Mouse (Mus musculus) A20 (cell line): ENCODE measurements around the gene Dock8.

Experiments used
- DNase-seq: peaks from one replicate; pipeline ENCODE4 v3.0.0-alpha.2; 2011; ENCODE audit warnings: low read depth, low spot score

Dock8 gene

DNA sequence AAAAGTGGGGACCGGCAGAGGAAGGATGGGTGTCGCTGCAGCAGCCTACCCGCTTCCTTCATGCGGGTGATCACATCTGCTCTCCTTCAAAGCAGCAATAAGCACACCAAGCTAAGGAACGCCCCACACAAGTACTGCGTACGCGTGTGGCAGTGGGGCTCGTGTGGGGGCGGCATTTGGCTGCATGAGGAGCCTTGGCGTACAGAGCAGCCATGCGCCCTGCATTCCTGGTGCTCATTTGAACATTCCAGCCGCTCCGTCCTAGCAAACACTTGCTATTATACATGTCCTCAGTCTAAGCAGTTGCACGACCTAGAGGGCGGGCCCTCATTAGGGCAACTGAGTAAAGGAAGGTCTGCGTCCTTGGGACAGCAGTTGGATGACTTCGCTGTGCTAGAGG is 188.3 kb downstream of the Dock8 start:
- DNase-seq: no peak

DNA sequence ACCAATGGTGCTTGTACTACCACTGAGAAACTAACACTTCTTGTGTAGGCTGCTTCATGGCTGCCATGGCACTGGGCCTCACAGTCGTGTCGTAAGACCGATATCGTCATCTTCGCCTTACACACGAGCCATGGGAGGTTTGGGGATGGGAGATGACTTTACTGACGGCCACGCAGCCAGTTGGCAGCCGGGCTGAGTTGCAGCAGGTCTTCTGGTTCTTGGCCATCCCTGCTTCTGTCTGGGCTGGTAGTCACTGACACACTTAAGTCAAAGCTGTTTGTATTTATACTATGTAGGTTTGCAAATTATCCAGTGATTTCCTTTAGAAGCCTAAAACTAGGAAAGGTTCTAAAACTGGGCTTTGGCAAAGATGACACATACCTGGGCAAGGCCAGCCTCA is 194.4 kb downstream of the Dock8 start:
- no peak for DNase-seq

DNA sequence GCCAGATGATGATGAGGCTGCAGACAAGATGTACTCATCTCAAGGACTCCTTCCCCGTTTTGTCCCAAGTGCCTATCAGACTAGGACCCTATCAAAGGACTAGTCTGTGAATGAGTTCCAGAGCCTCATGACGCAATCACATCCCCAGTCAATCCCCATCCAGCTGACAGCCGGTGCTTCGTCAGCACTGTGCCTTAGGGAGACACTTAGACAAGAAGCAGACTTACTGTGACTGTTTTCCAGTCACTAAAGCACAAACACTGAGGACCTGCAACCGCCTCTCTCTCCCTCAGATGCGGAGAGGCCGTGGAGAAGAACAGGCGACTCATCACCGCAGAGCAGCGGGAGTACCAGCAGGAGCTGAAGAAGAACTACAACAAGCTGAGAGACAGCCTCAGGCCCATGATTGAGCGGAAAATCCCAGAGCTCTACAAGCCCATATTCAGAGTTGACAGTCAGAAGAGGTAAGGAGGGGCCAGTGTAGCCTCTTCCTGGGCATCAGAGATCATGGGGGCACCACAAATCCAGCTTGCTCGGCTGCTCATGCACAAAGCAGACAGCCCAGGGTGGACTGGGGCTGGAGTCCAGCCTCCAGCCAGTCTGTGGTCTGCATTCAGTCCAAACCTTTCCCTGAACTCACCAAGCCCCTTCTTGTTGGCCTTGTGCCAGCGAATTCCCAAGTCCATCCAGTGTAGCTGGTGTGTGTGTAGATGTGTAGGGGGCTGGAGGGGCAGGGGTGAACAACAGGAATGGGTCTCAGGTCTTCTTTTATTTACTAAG is 200.9 kb downstream of the Dock8 start:
- no peak for DNase-seq

DNA sequence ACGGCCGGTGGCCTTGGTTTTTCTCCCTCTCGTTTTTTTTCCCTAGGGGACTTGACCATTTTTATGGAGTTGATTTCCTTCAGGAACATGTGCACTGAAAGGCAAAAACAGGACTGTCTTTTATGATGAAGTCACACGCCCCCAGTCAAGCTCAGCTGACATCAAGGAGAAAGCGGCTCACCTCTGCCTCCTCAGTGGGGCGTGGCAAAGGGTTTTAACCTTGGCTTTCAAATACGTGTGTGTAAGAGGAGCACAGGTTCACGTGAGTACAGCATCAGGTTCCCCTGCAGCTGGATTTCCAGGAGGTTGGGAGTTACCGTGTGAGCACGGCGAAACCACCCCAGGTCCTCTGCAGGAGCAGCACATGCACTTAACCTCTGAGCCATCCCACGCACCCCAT is 203.7 kb downstream of the Dock8 start:
- no peak for DNase-seq

DNA sequence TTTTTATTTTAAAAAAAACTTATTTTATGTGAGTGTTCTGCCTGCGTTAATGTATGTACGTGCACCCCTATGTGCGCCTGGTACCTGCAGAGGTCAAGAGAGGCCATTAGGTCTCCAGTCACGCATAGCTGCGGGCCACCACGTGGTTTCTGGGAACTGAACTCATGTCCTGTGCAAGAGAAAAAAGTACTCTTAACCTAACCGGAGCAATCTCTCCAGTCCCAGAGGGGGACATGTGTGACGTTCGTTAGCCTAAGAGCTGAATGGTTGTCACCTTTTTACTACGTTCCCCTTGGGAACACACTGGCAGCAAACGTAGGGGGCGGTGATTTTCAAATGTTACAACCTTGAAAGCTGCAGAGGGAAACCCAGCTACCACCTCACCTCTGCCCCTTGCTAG is 207.6 kb downstream of the Dock8 start:
- no peak for DNase-seq

DNA sequence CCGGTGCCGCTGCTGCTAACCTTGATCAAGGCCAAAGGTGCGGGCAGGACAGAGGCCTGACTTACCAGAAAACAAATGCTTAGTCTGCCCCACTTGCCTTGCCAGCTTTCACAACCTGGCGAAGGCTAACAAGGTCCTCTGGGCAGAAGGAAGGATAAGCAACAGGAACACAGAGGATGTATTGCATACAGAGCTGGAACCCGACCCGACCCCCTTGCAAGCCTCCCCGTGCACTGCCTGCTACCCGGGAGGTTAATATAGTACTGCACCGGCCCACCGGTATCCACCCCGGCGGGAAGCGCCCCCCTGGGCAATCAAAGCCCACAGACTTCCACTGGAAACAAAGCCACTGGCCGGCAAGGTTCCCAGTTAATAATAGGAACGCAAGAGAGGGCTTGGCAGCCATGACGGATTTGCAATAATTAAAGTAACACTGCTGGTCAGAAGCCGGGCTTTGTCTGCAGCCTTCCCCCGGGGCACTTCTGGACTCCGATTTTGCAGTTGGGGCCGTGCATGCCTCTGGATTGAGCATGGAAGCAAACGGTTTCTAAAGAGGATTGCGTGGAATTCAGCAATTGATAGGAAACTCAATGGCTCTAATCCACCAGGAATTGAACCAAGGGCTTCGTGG is 208.5 kb downstream of the Dock8 start:
- no peak for DNase-seq

DNA sequence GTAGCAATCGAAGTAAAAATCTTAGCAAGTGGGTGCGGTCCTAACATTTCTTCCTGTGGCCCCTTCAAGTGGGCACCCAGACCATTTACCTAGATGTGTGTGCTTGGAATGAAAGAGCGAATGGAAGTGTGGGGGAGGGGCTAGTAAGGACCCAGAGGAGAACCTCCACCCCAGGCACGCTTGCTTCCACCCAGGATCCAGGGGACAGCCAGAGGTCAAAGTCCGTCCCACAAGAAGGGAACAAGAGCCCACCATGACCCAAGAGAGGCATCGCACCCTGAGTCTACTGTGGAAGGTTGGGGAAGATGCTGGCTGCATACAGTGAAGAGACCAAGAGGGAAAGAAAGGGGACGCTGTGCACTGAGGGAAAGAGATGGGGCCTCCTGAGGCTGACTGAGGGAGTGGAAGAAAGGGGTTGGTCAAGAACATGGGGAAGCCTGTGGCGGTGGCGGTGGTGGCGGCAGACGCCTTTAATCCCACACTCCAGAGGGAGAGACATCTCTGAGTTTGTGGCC is 209.3 kb downstream of the Dock8 start:
- no peak for DNase-seq

DNA sequence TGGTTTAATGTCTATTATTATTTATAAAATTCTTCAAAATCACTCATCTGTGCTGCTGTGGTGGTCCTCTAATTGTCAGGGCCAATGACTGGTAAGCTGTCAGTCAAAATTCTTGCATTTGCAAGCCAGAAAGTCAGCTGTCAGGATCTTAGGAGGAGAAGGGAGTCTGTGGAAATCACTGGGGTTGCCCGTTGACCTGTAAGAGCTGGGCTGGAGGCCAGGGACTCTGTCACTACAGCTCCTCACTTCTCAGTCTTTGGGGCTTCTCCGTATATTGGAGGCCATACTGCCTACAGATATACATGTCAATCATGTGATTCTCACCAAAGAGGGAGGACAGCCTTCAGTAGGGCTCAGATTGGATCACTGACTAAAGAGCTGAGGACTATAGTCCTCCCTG is 221.3 kb downstream of the Dock8 start:
- no peak for DNase-seq

DNA sequence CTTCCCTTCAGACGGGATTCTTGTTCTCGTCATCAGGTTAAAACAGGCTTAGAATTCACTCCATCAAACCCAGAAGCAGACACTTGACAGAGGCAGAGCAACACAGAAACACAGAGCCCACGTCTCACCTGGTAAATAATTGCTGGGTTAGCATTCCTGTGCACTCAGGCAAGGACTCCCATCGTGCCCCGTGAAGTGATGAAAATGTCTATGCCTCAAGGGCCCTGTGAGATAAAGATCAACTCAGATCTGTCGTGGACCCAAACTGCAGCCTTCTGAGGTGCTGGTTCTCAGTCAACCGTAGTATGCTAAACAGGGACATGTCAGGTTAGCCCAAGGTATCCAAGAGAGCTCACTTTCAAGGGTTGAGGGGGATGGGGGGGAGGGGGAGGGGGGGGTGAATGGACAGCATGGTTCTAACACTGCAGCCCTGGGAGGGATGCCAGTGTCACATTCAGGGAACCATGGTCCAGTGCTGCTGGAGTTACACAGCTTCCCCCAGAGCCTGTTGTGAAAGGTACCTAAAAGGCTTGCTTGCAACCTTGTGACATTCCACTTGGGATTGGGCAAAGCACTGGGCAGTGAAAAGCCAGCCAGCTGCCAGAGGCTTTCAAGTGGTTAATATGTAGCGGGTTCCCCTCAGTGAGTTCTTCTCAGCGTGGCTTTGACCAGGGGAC is 222.8 kb downstream of the Dock8 start:
- DNase-seq: no peak

DNA sequence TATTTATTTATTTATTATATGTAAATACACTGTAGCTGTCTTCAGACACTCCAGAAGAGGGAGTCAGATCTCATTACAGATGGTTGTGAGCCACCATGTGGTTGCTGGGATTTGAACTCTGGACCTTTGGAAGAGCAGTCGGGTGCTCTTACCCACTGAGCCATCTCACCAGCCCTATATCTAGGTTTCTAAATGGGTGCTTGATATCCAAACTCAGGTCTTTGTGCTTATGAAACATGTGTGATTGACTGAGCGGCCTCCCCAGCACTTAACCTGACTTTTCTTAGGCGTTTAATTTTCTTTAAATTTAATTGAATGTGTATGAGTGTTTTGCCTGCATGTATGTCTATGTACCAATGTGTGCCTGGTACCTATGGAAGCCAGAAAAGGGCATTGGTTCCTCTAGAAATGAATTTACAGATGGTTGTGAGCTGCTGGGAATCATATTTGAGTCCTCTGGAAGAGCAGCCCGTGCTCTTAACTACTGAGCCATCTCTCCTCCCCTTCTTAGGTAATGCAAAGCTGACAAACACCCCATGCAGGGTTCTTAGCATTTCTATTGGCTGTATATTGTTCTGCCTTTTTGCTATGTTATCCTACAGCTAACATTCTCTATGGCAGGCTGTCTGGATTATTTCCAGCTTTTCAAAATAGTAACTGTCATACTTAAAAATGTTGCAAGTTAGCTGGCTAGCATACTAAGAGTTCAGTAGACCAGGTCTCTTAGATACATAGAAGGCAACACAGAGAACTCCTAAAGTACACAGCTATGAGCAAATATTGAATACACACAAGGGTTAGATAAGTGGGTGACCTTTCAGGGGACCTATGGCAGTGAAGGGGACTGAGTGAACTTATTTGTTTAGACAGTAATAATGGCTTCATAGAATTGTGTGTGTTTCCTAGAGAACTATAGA is 231.0 kb downstream of the Dock8 start:
- DNase-seq: no peak

DNA sequence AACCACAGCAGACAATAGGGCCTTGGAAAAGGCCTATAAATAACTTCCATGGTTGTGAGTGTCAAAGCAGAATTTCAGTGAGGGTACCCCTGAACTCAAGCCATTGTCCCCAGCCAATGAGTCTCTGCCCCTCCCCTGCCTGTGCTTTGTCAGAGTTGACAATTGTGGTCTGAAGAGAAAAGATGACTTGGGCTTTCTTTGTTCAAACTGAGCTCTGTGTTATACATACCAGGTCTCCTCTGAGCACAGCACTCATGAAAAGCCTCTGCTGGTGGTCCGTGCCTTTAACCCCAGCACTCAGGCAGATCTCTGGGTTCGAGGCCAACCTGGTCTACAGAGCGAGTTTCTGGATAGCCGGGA is 231.6 kb downstream of the Dock8 start:
- no peak for DNase-seq

DNA sequence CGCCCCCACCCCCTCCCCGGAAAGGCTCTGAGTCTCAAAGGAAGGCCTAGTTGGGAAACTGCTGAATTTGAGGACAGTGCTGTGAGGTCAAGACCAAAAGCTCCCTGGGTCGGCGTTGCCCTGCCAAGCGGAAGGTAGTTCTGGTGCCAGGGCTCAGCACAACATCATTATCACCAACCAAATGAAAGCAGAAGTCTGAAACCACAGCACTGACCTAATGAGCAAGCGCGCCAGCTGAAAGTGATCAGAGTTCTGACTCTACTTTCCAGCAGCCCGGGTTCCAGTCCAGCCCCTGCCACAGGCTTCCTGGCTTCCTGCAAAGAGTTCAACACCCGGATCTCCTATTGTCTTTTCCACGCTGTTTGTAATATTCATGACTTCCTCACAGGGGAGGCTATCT is 232.7 kb downstream of the Dock8 start:
- DNase-seq: no peak

DNA sequence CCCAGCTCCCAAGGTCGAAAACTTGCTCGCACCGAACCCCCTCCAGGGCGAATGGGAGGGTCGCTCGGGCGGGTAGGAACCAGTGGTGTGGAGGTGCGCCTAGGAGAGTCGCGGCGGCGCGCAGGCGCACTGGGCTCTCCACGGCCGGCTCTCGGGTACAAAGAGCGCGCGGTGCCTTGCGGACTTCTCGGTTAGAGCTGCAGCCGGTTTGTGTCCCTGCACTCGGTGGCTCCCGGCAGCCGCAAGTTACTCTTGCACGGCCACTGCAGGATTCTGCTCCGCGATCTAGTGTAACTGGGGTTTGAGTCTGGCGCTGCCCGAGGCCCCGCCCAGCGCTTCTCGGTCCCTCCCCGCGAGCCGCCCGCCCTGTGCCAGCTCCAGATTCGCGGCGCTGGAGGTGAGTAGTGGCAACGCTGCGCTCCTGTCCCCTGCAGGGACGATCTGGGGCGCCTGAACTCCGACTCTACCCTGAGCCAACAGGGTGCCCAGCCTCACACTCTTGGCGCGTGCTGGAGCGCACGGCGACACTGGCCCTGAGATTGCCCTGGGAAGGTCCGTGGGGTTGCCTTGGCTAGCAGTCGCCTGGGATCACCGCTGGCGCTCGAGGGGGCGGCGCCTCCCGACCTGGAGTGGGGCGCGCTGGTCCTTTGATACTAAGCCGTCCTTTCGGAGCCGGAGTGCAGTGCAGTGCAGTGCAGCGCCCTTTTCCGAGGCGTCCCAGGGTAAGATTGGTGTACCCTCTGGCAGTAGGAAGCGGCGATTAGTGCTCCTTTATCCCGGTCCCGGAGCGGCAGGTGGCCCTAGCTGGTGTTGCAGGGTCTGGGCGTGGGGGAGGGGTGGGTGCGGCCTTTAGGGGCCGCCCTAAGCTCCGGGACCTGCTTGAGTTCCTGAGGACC is 237.5 kb downstream of the Dock8 start, which contains the start of gene Kank1:
TSS of gene Kank1 (plus strand) at position 380 of the 896 bp plus-strand sequence.
- DNase-seq: no peak

DNA sequence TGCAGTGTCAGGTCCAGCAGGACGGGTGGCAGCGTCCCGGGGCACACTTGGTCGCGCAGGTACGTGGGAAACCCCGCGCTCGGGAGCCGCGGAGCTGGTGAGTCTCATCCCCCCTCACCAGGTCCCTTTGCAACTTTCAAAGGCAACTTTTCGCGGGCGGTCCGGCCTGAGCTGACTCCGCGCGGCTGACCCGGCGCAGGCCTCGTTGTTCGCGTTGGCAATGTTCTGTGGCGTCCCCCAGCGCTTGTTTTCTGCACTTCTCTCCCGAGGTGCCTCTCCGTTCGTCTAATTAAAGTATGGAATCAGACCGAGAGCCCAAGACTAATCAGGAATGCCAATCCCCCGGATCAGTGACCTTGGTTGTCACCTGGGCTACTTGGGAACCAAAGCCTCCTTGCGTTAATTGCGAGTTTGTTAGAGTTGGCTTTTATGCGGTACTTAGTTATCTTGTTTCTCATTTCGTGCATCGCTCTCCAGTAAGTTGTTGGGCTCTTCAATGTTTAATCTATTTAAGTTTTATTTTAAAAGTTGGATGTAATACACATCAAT is 238.2 kb downstream of the Dock8 start:
- DNase-seq: no peak

DNA sequence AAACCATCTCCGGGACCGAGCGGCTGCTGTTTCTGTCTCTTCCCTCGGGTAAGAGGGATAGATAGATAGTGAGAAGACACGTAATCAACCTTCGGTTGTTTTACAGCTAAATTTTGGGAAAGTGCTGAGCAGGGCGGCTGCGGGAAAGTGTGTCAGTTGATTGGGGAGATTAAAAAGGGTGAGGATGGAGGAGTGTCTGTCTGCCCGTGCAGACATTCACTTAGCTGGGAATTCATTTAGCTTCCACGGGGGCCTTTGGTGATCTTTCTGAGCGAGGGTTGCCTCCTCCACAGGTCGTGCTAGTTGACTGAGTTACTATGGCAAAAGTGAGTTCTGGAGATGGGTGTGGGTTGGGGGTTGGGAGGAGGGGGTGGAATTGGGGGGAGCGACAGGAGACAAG is 238.8 kb downstream of the Dock8 start:
- DNase-seq: no peak

DNA sequence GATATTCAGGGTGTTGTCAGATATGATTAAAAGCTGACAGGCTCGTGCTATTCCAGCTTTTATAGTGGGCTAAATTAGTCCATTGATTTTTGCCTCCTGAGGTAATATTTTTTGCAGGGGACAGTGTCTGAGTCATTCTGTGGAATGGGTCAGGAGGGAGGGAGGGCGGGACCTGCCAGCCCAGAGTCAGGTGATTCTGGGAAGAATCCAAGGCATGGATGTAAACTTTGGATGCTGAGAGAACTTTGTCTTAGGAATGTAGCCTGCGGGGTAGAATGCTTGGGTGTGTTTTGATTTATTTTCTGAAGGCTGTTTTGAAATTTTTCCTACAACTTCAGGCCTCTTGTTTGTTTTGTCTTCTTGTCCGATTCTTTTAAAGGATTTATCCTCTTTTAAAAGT is 244.2 kb downstream of the Dock8 start:
- no peak for DNase-seq

DNA sequence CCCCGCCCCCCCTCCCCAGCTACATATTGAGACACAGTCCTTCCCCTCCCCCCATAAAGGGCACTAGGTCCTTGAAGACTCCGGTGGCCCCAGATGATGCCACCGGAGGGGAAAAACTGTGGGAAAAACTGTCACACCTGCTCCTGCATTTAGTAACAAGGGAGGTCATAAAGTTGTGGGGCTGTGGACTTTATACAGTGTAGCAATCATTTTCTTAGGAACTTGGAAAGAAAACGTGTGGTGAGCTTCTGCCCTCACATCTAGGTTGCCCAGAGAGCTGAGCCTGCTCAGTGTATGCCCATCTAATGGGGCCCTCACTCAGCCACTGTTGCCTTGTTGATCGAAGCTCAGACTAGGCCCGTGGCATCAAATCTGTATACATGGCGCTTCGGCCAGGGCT is 246.7 kb downstream of the Dock8 start:
- DNase-seq: no peak

DNA sequence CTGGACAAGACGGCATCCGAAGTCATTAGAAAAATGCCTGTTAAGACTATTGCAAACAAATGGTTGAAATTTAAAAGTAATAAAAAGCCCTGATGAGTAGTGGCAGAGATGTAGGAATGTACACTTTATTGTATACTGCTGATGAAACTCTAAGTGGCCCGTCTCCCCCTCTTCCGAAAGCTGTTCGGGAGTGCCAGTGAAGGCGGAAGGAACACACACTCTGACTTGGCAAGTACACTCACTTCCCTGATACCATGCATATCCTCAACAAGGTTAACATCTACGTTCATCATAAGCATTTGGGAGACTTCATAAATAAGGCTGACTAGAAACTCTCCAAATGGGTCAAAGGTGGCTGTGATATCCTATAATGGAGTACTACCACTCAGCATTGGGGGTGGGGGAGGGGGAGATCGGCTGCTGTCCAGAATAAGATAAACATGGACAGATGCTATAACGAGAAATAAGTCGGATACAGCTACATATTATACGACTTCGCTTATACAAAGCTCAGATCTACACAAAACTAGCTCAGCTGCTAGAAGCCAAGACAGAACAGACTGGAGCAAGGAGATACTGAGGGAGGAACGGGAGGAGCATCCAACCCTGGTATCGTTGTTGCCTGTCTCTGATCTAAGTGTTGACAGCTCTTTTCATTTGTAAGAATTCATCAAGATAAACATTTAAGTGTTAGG is 248.7 kb downstream of the Dock8 start:
- DNase-seq: no peak

DNA sequence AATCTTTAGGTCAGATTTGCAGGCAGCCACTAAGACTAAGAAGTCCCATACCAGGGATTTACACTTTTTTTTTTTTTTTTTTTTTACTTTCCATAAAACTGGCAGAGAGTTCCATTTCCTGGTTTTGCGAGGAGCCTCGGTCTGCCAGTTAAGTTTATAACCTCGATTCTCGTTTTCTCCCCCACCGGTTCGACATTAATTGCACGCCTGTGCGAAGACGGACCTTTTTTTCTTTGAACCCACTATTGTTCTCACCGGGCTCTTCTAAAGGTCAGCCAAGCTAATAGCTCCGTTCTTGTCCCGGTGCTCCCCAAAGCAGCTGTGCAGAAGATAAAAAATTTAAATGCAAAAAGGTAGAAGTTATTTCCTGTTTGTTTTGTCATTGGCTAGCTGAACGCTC is 249.9 kb downstream of the Dock8 start:
- DNase-seq: no peak
